Mouse (Mus musculus): ENCODE data around the gene Smim5. TPM values are rescaled to one million over a fixed set of nuclear protein-coding genes. Genes with fewer than 3 reads are reported as not detected.
"Not testable (repeated sequence)": the region's sequence is repeated elsewhere in the genome, so short reads cannot be mapped to it uniquely, and the experiment has no call there.

The Smim5 gene
- 1.2 and 1.8 TPM in 2 replicates for polyA plus RNA-seq (2015; fragmentation: Nextera tagmentation; extraction: Ambion mirVana)

DNA sequence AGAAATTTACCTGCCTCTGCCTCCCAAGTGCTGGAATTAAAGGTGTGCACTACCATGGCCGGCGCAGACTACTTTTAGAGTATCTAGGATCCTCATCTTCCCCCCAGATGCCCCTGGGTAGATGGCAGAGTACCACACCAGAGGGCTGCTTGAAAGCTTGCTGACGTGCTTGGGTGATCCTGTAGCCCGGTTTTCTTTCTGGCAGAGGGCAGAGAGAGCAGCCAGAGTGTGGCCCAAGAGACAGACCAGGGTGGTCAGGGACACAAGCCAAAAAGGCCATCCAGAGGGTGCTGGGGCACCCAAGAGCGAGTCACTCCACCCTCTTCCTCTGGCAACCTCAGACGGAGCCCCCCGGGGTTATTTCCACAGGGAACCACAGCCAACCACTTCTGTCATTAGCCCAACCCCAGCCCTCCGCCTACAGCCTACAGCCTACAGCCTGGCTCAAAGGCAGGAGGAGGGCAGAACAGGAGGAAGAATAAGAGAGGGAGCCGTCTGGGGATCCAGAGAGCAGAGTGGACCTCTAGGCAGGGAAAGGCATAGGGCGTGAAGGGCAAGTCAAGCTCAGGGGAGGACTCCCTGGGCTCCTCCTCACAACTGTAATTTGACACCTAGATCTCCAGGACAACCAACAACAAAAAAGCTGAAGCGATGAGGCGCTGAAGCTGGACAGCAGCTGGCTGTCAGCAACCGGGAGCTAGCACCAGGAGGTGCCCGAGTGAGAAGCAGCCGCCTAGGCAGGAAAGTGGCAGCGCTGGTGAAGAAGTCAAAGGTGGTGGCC, at the start of gene Smim5:
TSS of gene Smim5 (plus strand) at position 481 of the 781 bp plus-strand sequence.
- H3K36me3 ChIP-seq (ENCODE audit: control insufficient read depth, insufficient read depth), result 0 out of 2 replicates have a peak, but pooled peaks cover 3% of the 10 kb centered on the region
- H3K4me2 ChIP-seq (ENCODE audit: low read length), result no peak within 1 kb of the TSS
- ATAC-seq, result no peak
- H3K4me3 ChIP-seq (replicated peaks; ENCODE audit: low read length), result no peak within 1 kb of the TSS
- H3K27ac ChIP-seq (ENCODE audit: low read length), result no peak within 1 kb of the TSS
- H3K27me3 ChIP-seq (replicated peaks; ENCODE audit: control insufficient read depth, insufficient read depth, low read length), result no peaks in the 10 kb centered on the region
- H3K4me1 ChIP-seq (replicated peaks; ENCODE audit: control insufficient read depth, insufficient read depth, low read length), result no peaks in the 10 kb centered on the region
- 38% methylated on average over 16 of the region's 16 CpGs for WGBS
- no peak within 1 kb of the TSS for H3K9ac ChIP-seq (replicated peaks; ENCODE audit: low read depth, low read length)
- H3K9me3 ChIP-seq (ENCODE audit: control insufficient read depth, low read length), result no peaks in the 10 kb centered on the region

DNA sequence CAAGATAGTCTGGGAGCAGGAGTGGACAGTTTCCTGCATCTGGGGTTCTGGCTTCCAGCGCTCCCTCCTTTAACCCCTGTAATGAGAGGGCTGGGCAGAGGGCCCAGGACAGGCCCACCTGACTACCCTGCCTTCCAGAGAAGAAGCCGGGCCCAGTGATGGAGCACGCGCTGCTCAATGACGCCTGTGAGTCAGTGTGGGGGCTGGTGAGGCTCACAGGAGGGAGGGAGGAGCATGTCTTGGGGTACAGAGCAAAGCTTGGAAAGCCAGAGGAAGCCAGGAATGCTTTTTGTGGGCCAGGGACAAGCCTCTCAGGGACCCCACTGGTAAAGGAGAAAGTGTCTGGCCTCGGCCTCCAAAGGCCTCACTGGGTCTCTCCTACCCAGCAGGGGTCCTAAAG, 45.1 kb upstream of the Smim5 start:
- Histone ChIP-seq H3K4me1 (replicated peaks; ENCODE audit: control insufficient read depth, insufficient read depth, low read length) (peaks cover 6% of the 10 kb centered on the region), H3K9ac (replicated peaks; ENCODE audit: low read depth, low read length) (no peak overlapping the region), H3K36me3 (ENCODE audit: control insufficient read depth, insufficient read depth) (no peaks in the 10 kb centered on the region), H3K4me3 (replicated peaks; ENCODE audit: low read length) (no peak overlapping the region), H3K27ac (ENCODE audit: low read length) (no peak overlapping the region), H3K9me3 (ENCODE audit: control insufficient read depth, low read length) (no peaks in the 10 kb centered on the region), H3K4me2 (ENCODE audit: low read length) (no peak overlapping the region), H3K27me3 (replicated peaks; ENCODE audit: control insufficient read depth, insufficient read depth, low read length) (peaks cover 23% of the 10 kb centered on the region)
- WGBS, result 68% methylated on average over 6 of the region's 6 CpGs
- no peak for ATAC-seq

DNA sequence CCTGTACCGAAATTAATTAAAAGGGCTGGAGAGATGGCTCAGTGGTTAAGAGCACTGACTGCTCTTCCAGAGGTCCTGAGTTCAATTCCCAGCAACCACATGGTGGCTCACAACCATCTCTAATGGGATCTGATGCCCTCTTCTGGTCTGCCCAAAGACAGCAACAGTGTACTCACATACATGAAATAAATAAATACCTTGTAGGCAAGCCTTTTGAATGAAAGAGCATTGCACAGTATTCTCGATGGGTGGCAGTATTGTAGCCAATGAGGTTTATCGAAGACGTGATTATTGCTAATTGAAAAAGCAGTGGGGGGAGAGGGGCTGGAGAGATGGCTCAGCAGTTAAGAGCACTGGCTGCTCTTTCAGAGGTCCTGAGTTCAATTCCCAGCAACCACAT, 42.6 kb upstream of the Smim5 start:
- not testable (repeated sequence) for H3K9ac ChIP-seq (replicated peaks; ENCODE audit: low read depth, low read length); ATAC-seq; H3K4me3 ChIP-seq (replicated peaks; ENCODE audit: low read length); H3K27ac ChIP-seq (ENCODE audit: low read length); H3K36me3 ChIP-seq (ENCODE audit: control insufficient read depth, insufficient read depth); H3K4me2 ChIP-seq (ENCODE audit: low read length); H3K4me1 ChIP-seq (replicated peaks; ENCODE audit: control insufficient read depth, insufficient read depth, low read length); H3K9me3 ChIP-seq (ENCODE audit: control insufficient read depth, low read length)
- peaks cover 40% of the 10 kb centered on the region for H3K27me3 ChIP-seq (replicated peaks; ENCODE audit: control insufficient read depth, insufficient read depth, low read length)
- 91% methylated on average over 4 of the region's 4 CpGs for WGBS

DNA sequence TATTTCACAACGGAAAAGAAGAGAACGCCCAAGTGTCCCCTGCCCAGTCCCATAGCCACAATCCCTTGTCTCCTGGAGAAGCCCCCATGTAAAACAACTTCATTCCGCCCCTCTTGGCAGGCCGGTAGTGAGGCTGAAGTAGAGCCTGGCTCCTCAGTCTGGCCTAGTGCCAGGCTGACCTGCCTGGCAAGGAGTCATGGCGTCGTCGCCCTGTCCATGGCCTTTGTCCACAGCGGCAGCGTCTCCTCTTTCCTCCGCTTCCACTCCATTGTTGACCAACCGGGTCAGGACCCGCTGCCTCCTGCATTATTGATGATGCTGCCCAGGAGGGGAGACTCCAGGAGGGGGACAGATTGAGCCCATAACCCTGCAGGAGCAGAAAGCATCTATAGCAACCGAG, 41.8 kb upstream of the Smim5 start:
- no peaks in the 10 kb centered on the region for H3K36me3 ChIP-seq (ENCODE audit: control insufficient read depth, insufficient read depth)
- H3K27me3 ChIP-seq (replicated peaks; ENCODE audit: control insufficient read depth, insufficient read depth, low read length), result peaks cover 40% of the 10 kb centered on the region
- peaks cover 10% of the 10 kb centered on the region for H3K4me1 ChIP-seq (replicated peaks; ENCODE audit: control insufficient read depth, insufficient read depth, low read length)
- ATAC-seq, result no peak
- no peaks in the 10 kb centered on the region for H3K9me3 ChIP-seq (ENCODE audit: control insufficient read depth, low read length)
- H3K9ac ChIP-seq (replicated peaks; ENCODE audit: low read depth, low read length), result no peak overlapping the region
- no peak overlapping the region for H3K4me3 ChIP-seq (replicated peaks; ENCODE audit: low read length)
- no peak overlapping the region for H3K27ac ChIP-seq (ENCODE audit: low read length)
- WGBS, result 54% methylated on average over 13 of the region's 13 CpGs
- no peak overlapping the region for H3K4me2 ChIP-seq (ENCODE audit: low read length)

DNA sequence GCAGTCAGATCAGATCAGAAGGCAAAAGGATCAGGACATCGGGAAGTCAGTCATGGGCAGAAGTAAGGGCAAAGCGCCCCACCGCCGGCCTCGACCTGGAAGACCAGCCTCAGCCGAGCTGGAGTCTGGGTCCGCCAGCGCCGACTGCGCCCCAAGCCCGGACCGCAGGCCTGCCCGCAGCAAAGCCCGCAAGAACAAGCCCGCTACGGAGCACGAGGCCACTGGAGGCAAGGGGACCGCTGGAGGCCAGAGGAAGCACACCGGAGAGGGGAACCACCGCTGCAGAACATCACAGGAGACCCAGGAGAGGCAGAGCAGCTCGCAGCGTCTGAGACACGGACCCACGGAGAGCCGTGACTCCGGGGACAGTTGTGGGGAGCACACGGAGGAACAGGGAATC, 41.4 kb upstream of the Smim5 start, which contains the start of gene Myo15b:
TSS of gene Myo15b (plus strand) at position 53 of the 400 bp plus-strand sequence.
- Histone ChIP-seq H3K4me1 (replicated peaks; ENCODE audit: control insufficient read depth, insufficient read depth, low read length) (peaks cover 10% of the 10 kb centered on the region), H3K4me3 (replicated peaks; ENCODE audit: low read length) (peak within 1 kb of the TSS; percentile 36), H3K9me3 (ENCODE audit: control insufficient read depth, low read length) (no peaks in the 10 kb centered on the region), H3K27ac (ENCODE audit: low read length) (no peak within 1 kb of the TSS), H3K4me2 (ENCODE audit: low read length) (peak within 1 kb of the TSS; percentile 52), H3K27me3 (replicated peaks; ENCODE audit: control insufficient read depth, insufficient read depth, low read length) (peaks cover 40% of the 10 kb centered on the region), H3K9ac (replicated peaks; ENCODE audit: low read depth, low read length) (0 out of 2 replicates have a peak within 1 kb of the TSS, but pooled peaks have one; percentile 39), H3K36me3 (ENCODE audit: control insufficient read depth, insufficient read depth) (no peaks in the 10 kb centered on the region)
- 11% methylated on average over 27 of the region's 27 CpGs for WGBS
- ATAC-seq, result no peak

DNA sequence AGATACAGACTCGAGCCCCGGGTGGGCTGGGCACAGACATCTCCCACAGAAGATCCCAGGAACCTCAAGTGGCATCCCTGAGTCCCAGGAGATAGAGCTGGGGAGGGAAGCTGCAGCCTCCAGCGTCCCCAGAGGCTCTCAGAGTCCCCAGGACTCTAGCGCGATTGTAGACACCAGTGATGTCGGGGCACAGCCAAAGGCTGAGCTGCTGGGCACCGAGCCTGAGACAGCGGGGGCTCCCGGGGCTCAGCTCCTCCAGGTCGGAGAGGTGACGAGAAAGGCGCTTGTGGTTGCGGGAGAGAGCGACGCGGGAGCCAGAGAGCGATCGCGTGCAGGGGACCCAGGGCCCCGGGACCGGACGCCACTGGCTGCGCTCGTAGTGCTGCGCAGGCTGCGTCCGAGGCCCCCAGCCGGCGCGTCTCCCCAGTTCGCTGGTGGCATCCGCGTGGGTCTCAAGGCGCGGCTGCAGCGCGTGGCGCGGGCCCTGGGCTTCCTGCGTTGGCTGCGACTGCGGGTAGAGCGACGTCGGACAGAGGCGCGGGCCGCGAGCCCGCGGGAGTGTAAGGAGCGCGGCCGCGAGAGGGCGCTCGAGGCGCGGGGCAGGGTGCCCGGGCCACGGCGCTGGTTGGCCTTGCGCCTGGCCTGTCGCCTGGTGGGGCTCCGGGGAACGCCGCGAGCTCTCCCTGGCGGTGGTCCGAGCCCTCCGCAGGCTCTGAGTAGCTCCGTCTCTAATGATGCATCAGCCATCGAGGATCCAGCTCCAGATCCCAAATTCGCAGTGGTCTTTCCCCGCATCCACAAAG, 40.4 kb upstream of the Smim5 start:
- H3K36me3 ChIP-seq (ENCODE audit: control insufficient read depth, insufficient read depth), result no peaks in the 10 kb centered on the region
- 0 out of 2 replicates have a peak overlapping the region, but pooled peaks have one; percentile 39 for H3K9ac ChIP-seq (replicated peaks; ENCODE audit: low read depth, low read length)
- peak overlapping the region; percentile 36 for H3K4me3 ChIP-seq (replicated peaks; ENCODE audit: low read length)
- ATAC-seq, result peak; percentile 85
- 1% methylated on average over 74 of the region's 75 CpGs for WGBS
- peaks cover 10% of the 10 kb centered on the region for H3K4me1 ChIP-seq (replicated peaks; ENCODE audit: control insufficient read depth, insufficient read depth, low read length)
- H3K4me2 ChIP-seq (ENCODE audit: low read length), result peak overlapping the region; percentile 52
- no peak overlapping the region for H3K27ac ChIP-seq (ENCODE audit: low read length)
- H3K27me3 ChIP-seq (replicated peaks; ENCODE audit: control insufficient read depth, insufficient read depth, low read length), result peaks cover 40% of the 10 kb centered on the region
- H3K9me3 ChIP-seq (ENCODE audit: control insufficient read depth, low read length), result no peaks in the 10 kb centered on the region

DNA sequence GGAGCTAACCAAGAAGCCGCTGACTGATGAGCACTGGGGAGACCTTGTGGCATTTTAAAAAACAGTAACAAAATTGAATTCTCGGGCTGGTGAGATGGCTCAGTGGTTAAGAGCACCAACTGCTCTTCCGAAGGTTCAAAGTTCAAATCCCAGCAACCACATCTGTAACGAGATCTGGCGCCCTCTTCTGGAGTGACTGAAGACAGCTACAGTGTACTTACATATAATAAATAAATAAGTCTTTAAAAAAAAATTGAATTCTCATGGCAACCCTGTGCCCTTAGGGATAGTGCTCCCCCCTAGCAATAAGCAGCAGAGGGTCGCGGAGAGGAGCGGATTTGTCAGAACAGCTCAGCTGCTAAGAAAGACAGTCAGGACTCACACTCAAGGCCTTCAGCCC, 35.9 kb upstream of the Smim5 start:
- no peaks in the 10 kb centered on the region for H3K9me3 ChIP-seq (ENCODE audit: control insufficient read depth, low read length)
- peaks cover 25% of the 10 kb centered on the region for H3K27me3 ChIP-seq (replicated peaks; ENCODE audit: control insufficient read depth, insufficient read depth, low read length)
- no peak for ATAC-seq
- no peak overlapping the region for H3K27ac ChIP-seq (ENCODE audit: low read length)
- H3K4me3 ChIP-seq (replicated peaks; ENCODE audit: low read length), result no peak overlapping the region
- no peak overlapping the region for H3K4me2 ChIP-seq (ENCODE audit: low read length)
- peaks cover 10% of the 10 kb centered on the region for H3K4me1 ChIP-seq (replicated peaks; ENCODE audit: control insufficient read depth, insufficient read depth, low read length)
- H3K36me3 ChIP-seq (ENCODE audit: control insufficient read depth, insufficient read depth), result no peaks in the 10 kb centered on the region
- 87% methylated on average over 8 of the region's 8 CpGs for WGBS
- no peak overlapping the region for H3K9ac ChIP-seq (replicated peaks; ENCODE audit: low read depth, low read length)

DNA sequence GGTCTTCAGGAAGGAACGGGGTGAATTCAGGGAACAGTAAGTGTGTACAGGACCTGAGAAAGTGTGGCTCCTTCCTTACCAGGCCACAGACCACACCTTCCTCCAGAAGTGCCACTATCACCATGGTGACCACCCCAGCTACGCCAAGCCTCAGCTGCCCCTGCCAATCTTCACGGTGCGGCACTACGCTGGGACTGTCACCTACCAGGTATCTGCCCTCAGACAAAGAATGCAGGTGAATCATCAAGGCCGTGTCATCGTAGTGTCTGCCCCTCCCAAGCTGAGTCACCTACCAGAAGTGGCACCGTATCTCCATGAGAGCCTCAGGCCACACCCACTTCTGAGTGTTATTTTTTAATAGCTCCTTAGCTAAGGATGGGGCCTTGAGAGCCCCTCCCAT, 30.4 kb upstream of the Smim5 start:
- H3K4me1 ChIP-seq (replicated peaks; ENCODE audit: control insufficient read depth, insufficient read depth, low read length), result no peaks in the 10 kb centered on the region
- ATAC-seq, result no peak
- WGBS, result 83% methylated on average over 8 of the region's 8 CpGs
- no peaks in the 10 kb centered on the region for H3K36me3 ChIP-seq (ENCODE audit: control insufficient read depth, insufficient read depth)
- no peak overlapping the region for H3K9ac ChIP-seq (replicated peaks; ENCODE audit: low read depth, low read length)
- no peaks in the 10 kb centered on the region for H3K9me3 ChIP-seq (ENCODE audit: control insufficient read depth, low read length)
- no peak overlapping the region for H3K4me3 ChIP-seq (replicated peaks; ENCODE audit: low read length)
- H3K27me3 ChIP-seq (replicated peaks; ENCODE audit: control insufficient read depth, insufficient read depth, low read length), result no peaks in the 10 kb centered on the region
- H3K27ac ChIP-seq (ENCODE audit: low read length), result no peak overlapping the region
- no peak overlapping the region for H3K4me2 ChIP-seq (ENCODE audit: low read length)

DNA sequence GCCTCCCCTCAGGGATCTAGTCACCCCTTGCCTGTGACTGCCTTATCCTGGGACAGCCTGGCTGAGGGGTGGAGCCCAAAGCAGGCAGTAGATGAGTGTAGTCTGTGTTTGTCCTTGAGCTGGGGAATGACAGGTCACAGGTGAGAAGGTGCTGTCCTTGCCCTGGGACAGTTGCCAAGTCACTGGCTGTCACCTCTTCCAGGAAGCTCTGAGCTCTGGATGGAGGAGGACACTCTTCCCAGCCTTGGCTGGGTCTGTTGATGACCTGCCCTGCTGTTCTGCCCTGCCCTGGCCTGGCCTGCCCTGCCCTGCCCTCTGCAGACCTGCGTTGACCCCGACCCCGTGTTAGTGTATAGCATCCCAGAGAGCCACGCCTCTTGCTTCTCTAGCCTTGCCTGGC, 27.3 kb upstream of the Smim5 start:
- H3K4me1 ChIP-seq (replicated peaks; ENCODE audit: control insufficient read depth, insufficient read depth, low read length), result no peaks in the 10 kb centered on the region
- no peaks in the 10 kb centered on the region for H3K36me3 ChIP-seq (ENCODE audit: control insufficient read depth, insufficient read depth)
- H3K9me3 ChIP-seq (ENCODE audit: control insufficient read depth, low read length), result no peaks in the 10 kb centered on the region
- ATAC-seq, result no peak
- no peak overlapping the region for H3K4me3 ChIP-seq (replicated peaks; ENCODE audit: low read length)
- H3K9ac ChIP-seq (replicated peaks; ENCODE audit: low read depth, low read length), result no peak overlapping the region
- no peaks in the 10 kb centered on the region for H3K27me3 ChIP-seq (replicated peaks; ENCODE audit: control insufficient read depth, insufficient read depth, low read length)
- no peak overlapping the region for H3K4me2 ChIP-seq (ENCODE audit: low read length)
- 79% methylated on average over 4 of the region's 4 CpGs for WGBS
- no peak overlapping the region for H3K27ac ChIP-seq (ENCODE audit: low read length)
